Mouse (Mus musculus) heart, postnatal 0 days (tissue): ENCODE measurements at regions not wholly inside any gene's neighbourhood (a gene's known extent, or its start where the extent isn't known, plus 50 kb on each side); places are given as distances from the start of the nearest gene placed in this dataset.

Experiments
- CTCF ChIP-seq: IDR thresholded peaks from 2 replicates; pipeline ENCODE4 v1.5.1; 2016; ENCODE audit warnings: antibody characterized with exemption, control low read depth, low read depth
- EP300 ChIP-seq: IDR thresholded peaks from 2 replicates; pipeline ENCODE4 v1.6.1; 2016; ENCODE audit warnings: antibody characterized with exemption, low read depth

DNA sequence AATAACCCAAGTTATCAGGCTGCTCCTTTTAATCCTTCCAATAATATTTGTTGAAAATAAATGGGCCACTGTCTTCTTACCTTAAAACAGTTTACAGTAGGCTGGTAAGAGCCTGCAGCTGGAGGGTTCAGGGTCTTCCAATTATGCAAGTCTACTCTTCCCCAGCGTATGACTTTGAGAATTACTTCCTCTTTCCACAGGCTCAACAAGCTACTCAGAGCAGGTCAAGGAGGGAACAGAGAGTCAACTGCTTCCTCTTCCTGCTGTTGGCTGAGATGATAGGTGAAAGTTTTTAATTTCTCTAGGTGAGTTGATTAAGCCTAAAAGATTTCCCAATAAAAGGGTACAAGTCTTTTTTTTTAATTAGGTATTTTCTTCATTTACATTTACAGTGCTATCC, 176.9 kb upstream of the Nampt start:
- TF ChIP-seq CTCF = no peak
- TF ChIP-seq EP300 = no peak
